Comparison of ENCODE assay signal across 26 mouse cellular contexts in the genomic region with DNA sequence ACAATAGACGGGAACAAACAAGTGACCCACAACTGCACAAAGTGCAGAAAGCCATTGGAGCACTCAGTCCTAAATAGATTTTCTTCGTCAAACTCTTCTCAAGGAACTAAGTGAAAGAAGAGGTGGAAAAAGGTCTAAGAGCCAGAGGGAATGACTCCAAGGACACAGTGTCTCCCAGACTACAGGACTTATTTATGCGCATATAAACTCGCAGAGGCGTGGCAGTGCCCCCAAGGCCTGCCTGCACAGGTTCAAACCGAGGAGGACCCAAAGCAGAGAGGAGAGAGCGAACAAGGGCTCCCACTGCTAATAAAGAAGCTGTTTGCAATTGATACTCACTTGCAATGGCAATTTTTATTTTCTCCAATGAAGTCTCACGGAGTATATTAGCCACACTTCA.
DNase-seq lines count a peak whose midpoint lies in the region; ATAC-seq and TF ChIP-seq lines count a peak whose summit lies in the region.
"Had no signal": no experiment of that assay in that cellular context is flagged by ENCODE, and none has a peak within 500 bp of the region (broad histone marks: within the 10 kb centered on the region; RNA-seq: fewer than 3 reads in every experiment).

No protein-coding gene starts in this region.

- no peaks in the 10 kb centered on the region for H3K4me1 ChIP-seq in ES-Bruce4 (ENCODE audit: control insufficient read depth, insufficient read depth, low read length)
- no peaks in the 10 kb centered on the region for H3K4me1 ChIP-seq in forebrain, embryonic 11.5 days (replicated peaks; ENCODE audit: control insufficient read depth, insufficient read depth, low read length)
- no peaks in the 10 kb centered on the region for H3K4me1 ChIP-seq in cerebellum, adult 2 months (ENCODE audit: control insufficient read depth, insufficient read depth, low read length)
- no peaks in the 10 kb centered on the region for H3K4me1 ChIP-seq in lung, postnatal 0 days (ENCODE audit: insufficient read depth, low read depth, low read length)

- ATAC-seq in forebrain, embryonic 11.5 days (replicated peaks; ENCODE audit: low FRiP score): no peak
- ATAC-seq in lung, postnatal 0 days: no peak
- ATAC-seq: activated CD4-positive, CD25-positive, alpha-beta regulatory T cell, adult 4 months; CD4-positive, CD25-positive, alpha-beta regulatory T cell, adult 4 months; Patski had no signal

- no peaks in the 10 kb centered on the region for H3K36me3 ChIP-seq in ES-Bruce4 (ENCODE audit: control insufficient read depth, insufficient read depth, low read length, poor library complexity, severe bottlenecking)
- H3K36me3 ChIP-seq in forebrain, embryonic 11.5 days (ENCODE audit: control insufficient read depth, insufficient read depth, low read length): no peaks in the 10 kb centered on the region; the same call in 1 of the 2 replicates
- no peaks in the 10 kb centered on the region for H3K36me3 ChIP-seq in lung, postnatal 0 days (ENCODE audit: insufficient read depth, low read length)

- peak; percentile 87; the same call in 1 of the 2 replicates for TF ChIP-seq EP300 in ES-Bruce4 (IDR thresholded peaks at IDR 0.05; ENCODE audit: insufficient read depth, low read depth, low read length)
- no peak for TF ChIP-seq EP300 in lung, postnatal 0 days (IDR thresholded peaks at IDR 0.05)

- H3K27ac ChIP-seq in ES-Bruce4 (ENCODE audit: insufficient read depth, low read length): peak overlapping the region; percentile 60; the same call in 1 of the 2 replicates
- H3K27ac ChIP-seq in forebrain, embryonic 11.5 days (ENCODE audit: low read depth, low read length): no peak overlapping the region
- H3K27ac ChIP-seq in cerebellum, adult 2 months (ENCODE audit: insufficient read depth, low read length): no peak overlapping the region
- H3K27ac ChIP-seq in lung, postnatal 0 days (ENCODE audit: low read length): no peak overlapping the region

- DNase-seq in ES-CJ7 (ENCODE audit: low read depth, low spot score) (peak; percentile 57), R1 (ENCODE audit: low read depth, low spot score) (peak; percentile 61), ZHBTc4 (ENCODE audit: low read depth, low spot score) (peak; percentile 57)
- DNase-seq in gastrocnemius, postnatal 36 days: no peak
- DNase-seq in forebrain, embryonic 11.5 days (ENCODE audit: low spot score): no peak
- DNase-seq in cerebellum, adult 2 months: no peak
- no peak for DNase-seq in lung, postnatal 0 days (ENCODE audit: low spot score)
- DNase-seq: adrenal gland, adult 2 months; adrenal gland, adult 8-10 months; adrenal gland, postnatal 10 days; adrenal gland, postnatal 14 days; adrenal gland, postnatal 25 days; adrenal gland, postnatal 36 days; B cell, adult 2 months; cerebellum, adult 11 months; cerebellum, adult 11-12 months; cerebellum, adult 18-20 months; cerebellum, adult 8-10 months; cerebellum, adult 9-10 months; cerebellum, adult 9-11 months had no signal

- no peaks in the 10 kb centered on the region for H3K27me3 ChIP-seq in ES-Bruce4 (ENCODE audit: control insufficient read depth, insufficient read depth, low read length, poor library complexity, severe bottlenecking)
- H3K27me3 ChIP-seq in forebrain, embryonic 11.5 days (ENCODE audit: control insufficient read depth, insufficient read depth, low read length): no peaks in the 10 kb centered on the region
- no peaks in the 10 kb centered on the region for H3K27me3 ChIP-seq in cerebellum, adult 2 months (ENCODE audit: control insufficient read depth, insufficient read depth, low read length)
- no peaks in the 10 kb centered on the region for H3K27me3 ChIP-seq in lung, postnatal 0 days (replicated peaks; ENCODE audit: insufficient read depth, low read length)
- H3K27me3 ChIP-seq: CH12.LX, Patski had no signal

- intact Hi-C loops in gastrocnemius, postnatal 36 days (cut with DNase I): no loop called here

- TF ChIP-seq CTCF in ES-Bruce4 (IDR thresholded peaks at IDR 0.05; ENCODE audit: low read depth, low read length): no peak
- no peak for TF ChIP-seq CTCF in cerebellum, adult 2 months (IDR thresholded peaks at IDR 0.05; ENCODE audit: borderline replicate concordance, insufficient read depth, low read depth, low read length)
- no peak for TF ChIP-seq CTCF in lung, postnatal 0 days (IDR thresholded peaks at IDR 0.05)

- no peak overlapping the region for H3K4me3 ChIP-seq in ES-Bruce4 (ENCODE audit: low read depth, low read length)
- H3K4me3 ChIP-seq in forebrain, embryonic 11.5 days (ENCODE audit: low read depth, low read length): no peak overlapping the region
- H3K4me3 ChIP-seq in cerebellum, adult 2 months (replicated peaks; ENCODE audit: insufficient read depth, low read depth, low read length): no peak overlapping the region
- no peak overlapping the region for H3K4me3 ChIP-seq in lung, postnatal 0 days (ENCODE audit: low read depth, low read length)

- no peak for TF ChIP-seq POLR2A in ES-Bruce4 (IDR thresholded peaks at IDR 0.05; ENCODE audit: insufficient read depth, low read length)
- no peak for TF ChIP-seq POLR2A in cerebellum, adult 2 months (IDR thresholded peaks at IDR 0.05; ENCODE audit: borderline replicate concordance, insufficient read depth, low read length)

- no peak overlapping the region for H3K9ac ChIP-seq in ES-Bruce4 (ENCODE audit: low read depth, poor library complexity, severe bottlenecking)
- H3K9ac ChIP-seq in forebrain, embryonic 11.5 days (ENCODE audit: low read length): no peak overlapping the region
- H3K9ac ChIP-seq in lung, postnatal 0 days (replicated peaks; ENCODE audit: low read depth): no peak overlapping the region

- 92% methylated on average over 8 of the region's 8 CpGs for WGBS in forebrain, embryonic 11.5 days
- 78% methylated on average over 8 of the region's 8 CpGs for WGBS in cerebellum, adult 2 months
- 87% methylated on average over 8 of the region's 8 CpGs for WGBS in lung, postnatal 0 days

- H3K4me2 ChIP-seq in forebrain, embryonic 11.5 days (ENCODE audit: low read depth, low read length, severe bottlenecking): no peak overlapping the region
- H3K4me2 ChIP-seq in lung, postnatal 0 days (replicated peaks; ENCODE audit: low read depth, low read length): no peak overlapping the region

- H3K9me3 ChIP-seq in ES-Bruce4 (replicated peaks; ENCODE audit: control insufficient read depth, insufficient read depth, low read length, poor library complexity, severe bottlenecking): peaks cover 5% of the 10 kb centered on the region
- H3K9me3 ChIP-seq in forebrain, embryonic 11.5 days (ENCODE audit: control insufficient read depth, low read length): no peaks in the 10 kb centered on the region
- H3K9me3 ChIP-seq in lung, postnatal 0 days (ENCODE audit: low read length): no peaks in the 10 kb centered on the region
- H3K9me3 ChIP-seq: G1E had no signal

Comparison
In these comparisons a context has a peak if more than half of its experiments do, and no peak if none do; other contexts are left out.
1. DNase-seq: peak in ES-CJ7 (single experiment), R1 (single experiment) and ZHBTc4 (single experiment); none in gastrocnemius, postnatal 36 days (0 of 2), forebrain, embryonic 11.5 days (single experiment), cerebellum, adult 2 months (0 of 2) and lung, postnatal 0 days (single experiment).